ENCODE assay signal across 8 mouse cellular contexts in genomic region chr9:77938761-77939553, GRCm38 (mm10). TPM values are rescaled to one million over a fixed set of nuclear protein-coding genes. Genes with fewer than 3 reads are reported as not detected.
DNase-seq lines count a peak whose midpoint lies in the region; ATAC-seq and TF ChIP-seq lines count a peak whose summit lies in the region.

No protein-coding gene starts in this region.

- peak; percentile 60 for ATAC-seq in CD4-positive, CD25-positive, alpha-beta regulatory T cell, adult 4 months
- 0 out of 2 replicates have a peak, but pooled peaks have one; percentile 42 for ATAC-seq in intestine, embryonic 14.5 days (replicated peaks; ENCODE audit: low FRiP score, low TSS enrichment, low read depth)

- TF ChIP-seq EP300 in heart, adult 2 months (IDR thresholded peaks at IDR 0.05; ENCODE audit: insufficient read depth, low read depth, low read length) = no peak

- no peak overlapping the region for H3K4me2 ChIP-seq in intestine, embryonic 14.5 days (ENCODE audit: low read length)

- peaks cover 6% of the 10 kb centered on the region for H3K79me2 ChIP-seq in heart, adult 2 months (replicated peaks; ENCODE audit: control insufficient read depth, insufficient read depth, low read length)

- WGBS in heart, adult 2 months = 36% methylated on average over 13 of the region's 13 CpGs
- 42% methylated on average over 13 of the region's 13 CpGs for WGBS in intestine, embryonic 14.5 days

- no peaks in the 10 kb centered on the region for H3K9me3 ChIP-seq in intestine, embryonic 14.5 days (ENCODE audit: control insufficient read depth, low read length)

- peak overlapping the region; percentile 55 for H3K27ac ChIP-seq in heart, adult 2 months
- H3K27ac ChIP-seq in intestine, embryonic 14.5 days (ENCODE audit: low read depth) = 0 out of 2 replicates have a peak overlapping the region, but pooled peaks have one; percentile 33

- TF ChIP-seq CTCF in heart, adult 2 months (IDR thresholded peaks at IDR 0.05) = no peak

- no peaks in the 10 kb centered on the region for H3K27me3 ChIP-seq in heart, adult 2 months (ENCODE audit: control insufficient read depth, insufficient read depth, low read length)
- H3K27me3 ChIP-seq in intestine, embryonic 14.5 days (replicated peaks; ENCODE audit: control insufficient read depth, insufficient read depth, low read length) = no peaks in the 10 kb centered on the region

- peaks cover 6% of the 10 kb centered on the region for H3K36me3 ChIP-seq in heart, adult 2 months (ENCODE audit: control insufficient read depth, insufficient read depth, low read length)
- H3K36me3 ChIP-seq in intestine, embryonic 14.5 days (ENCODE audit: control insufficient read depth, insufficient read depth, low read length) = no peaks in the 10 kb centered on the region

- intact Hi-C loops in heart, adult 2 months (cut with DNase I) = no loop called here

- H3K4me1 ChIP-seq in heart, adult 2 months (ENCODE audit: control insufficient read depth, insufficient read depth, low read length) = peaks cover 21% of the 10 kb centered on the region
- H3K4me1 ChIP-seq in intestine, embryonic 14.5 days (replicated peaks; ENCODE audit: control insufficient read depth, insufficient read depth, low read length) = peaks cover 32% of the 10 kb centered on the region

- DNase-seq in adrenal gland, adult 2 months = peak; percentile 56
- DNase-seq in adrenal gland, adult 8-10 months = no peak
- DNase-seq in heart, adult 2 months = peak; percentile 67 to 76
- no peak for DNase-seq in intestine, embryonic 14.5 days (ENCODE audit: low spot score)
- peak; percentile 88 for DNase-seq in lung, postnatal 36 days
- DNase-seq in cerebellum, adult 8-10 months = no peak
- DNase-seq in cerebellum, postnatal 36 days = no peak

- no peak for TF ChIP-seq POLR2A in heart, adult 2 months (IDR thresholded peaks at IDR 0.05; ENCODE audit: insufficient read depth, low read depth, low read length)

- no peak overlapping the region for H3K9ac ChIP-seq in heart, adult 2 months (ENCODE audit: low read depth, low read length)
- H3K9ac ChIP-seq in intestine, embryonic 14.5 days (ENCODE audit: low read length) = no peak overlapping the region

- no peak overlapping the region for H3K4me3 ChIP-seq in heart, adult 2 months
- H3K4me3 ChIP-seq in intestine, embryonic 14.5 days (ENCODE audit: low read depth, low read length) = no peak overlapping the region

RNA-seq across cellular contexts. Expression of gene Elovl5, which starts 21.8 kb away (rescaled TPM):
- total RNA-seq in adrenal gland, adult 2 months (2021) = 1,000 to 10,000 TPM in 1 of 2 experiments, 100 to 1,000 TPM in 1; 490 to 1,131 TPM
- polyA plus RNA-seq in adrenal gland, adult 2 months (2012; rRNA removed) = 123 and 254 TPM in 2 replicates
- 100 to 1,000 TPM; 450 to 789 (median 577) TPM for total RNA-seq in adrenal gland, adult 8-10 months (2022)
- polyA plus RNA-seq in CD4-positive, CD25-positive, alpha-beta regulatory T cell, adult 4 months (2017; shearing (Covaris generic)) = 100 to 1,000 TPM; 173 to 183 TPM
- total RNA-seq in heart, adult 2 months (2021) = 10 to 100 TPM; 34.0 to 37.5 TPM
- 35.9 and 50.2 TPM in 2 replicates for polyA plus RNA-seq in heart, adult 2 months (2012; rRNA removed)
- 89.5 and 91.6 TPM in 2 replicates for polyA plus RNA-seq in intestine, embryonic 14.5 days (2014; fragmentation: Nextera tagmentation; extraction: Ambion mirVana)

Comparison
In these comparisons a context has a peak if more than half of its experiments do, and no peak if none do; other contexts are left out.
1. DNase-seq: peak in adrenal gland, adult 2 months (single experiment), heart, adult 2 months (2 of 2) and lung, postnatal 36 days (single experiment); none in adrenal gland, adult 8-10 months (single experiment), intestine, embryonic 14.5 days (single experiment), cerebellum, adult 8-10 months (single experiment) and cerebellum, postnatal 36 days (0 of 2).